ENCODE assay signal across 21 mouse cellular contexts in the genomic region with DNA sequence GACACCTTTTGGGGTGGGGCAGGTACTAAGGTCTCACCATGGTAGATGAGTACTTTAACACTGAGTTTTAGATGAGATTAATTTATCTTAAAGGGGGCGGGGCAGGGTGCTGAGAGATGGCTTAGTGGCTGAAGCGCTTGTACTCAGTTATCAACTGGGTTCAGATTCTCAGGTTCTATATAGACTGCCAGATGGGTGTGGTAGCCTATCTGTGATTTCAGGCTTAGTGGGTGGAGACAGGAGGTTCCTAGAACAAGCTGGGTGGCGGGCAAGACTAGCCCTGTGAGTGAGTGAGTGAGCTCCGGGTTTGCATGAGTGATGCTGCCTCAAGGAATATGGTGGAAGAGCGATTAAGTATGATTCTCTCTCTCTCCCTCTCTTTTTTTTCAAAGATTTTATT. TPM values are rescaled to one million over a fixed set of nuclear protein-coding genes. Genes with fewer than 3 reads are reported as not detected.
"Had no signal": no experiment of that assay in that cellular context is flagged by ENCODE, and none has a peak within 500 bp of the region (broad histone marks: within the 10 kb centered on the region; RNA-seq: fewer than 3 reads in every experiment).

No protein-coding gene starts in this region.

- H3K4me2 ChIP-seq: kidney, embryonic 15.5 days; limb, embryonic 13.5 days; lung, embryonic 15.5 days; midbrain, embryonic 12.5 days; neural tube, embryonic 13.5 days had no signal

- DNase-seq: kidney, adult 11 months; kidney, adult 8-10 months; kidney, postnatal 10 days; kidney, postnatal 36 days; lung, adult 18-20 months; lung, postnatal 10 days; lung, postnatal 36 days; right cerebral cortex, postnatal 14 days; right cerebral cortex, postnatal 4 days; thymus, adult 2 months; thymus, postnatal 36 days had no signal

- H3K9me3 ChIP-seq: kidney, embryonic 15.5 days; limb, embryonic 10.5 days; limb, embryonic 13.5 days; lung, embryonic 15.5 days; midbrain, embryonic 12.5 days; neural tube, embryonic 13.5 days had no signal

- H3K36me3 ChIP-seq: kidney, embryonic 15.5 days; limb, embryonic 13.5 days; lung, embryonic 15.5 days; midbrain, embryonic 12.5 days; neural tube, embryonic 13.5 days had no signal

- H3K27me3 ChIP-seq: limb, embryonic 13.5 days; lung, embryonic 15.5 days; neural tube, embryonic 13.5 days had no signal

- ATAC-seq: midbrain, embryonic 16.5 days had no signal

- H3K4me3 ChIP-seq: kidney, embryonic 15.5 days; limb, embryonic 10.5 days; limb, embryonic 13.5 days; lung, embryonic 15.5 days; midbrain, embryonic 12.5 days; myocyte; neural tube, embryonic 13.5 days had no signal

- H3K27ac ChIP-seq: kidney, embryonic 15.5 days; limb, embryonic 10.5 days; limb, embryonic 13.5 days; lung, embryonic 15.5 days; midbrain, embryonic 12.5 days; neural tube, embryonic 13.5 days; stomach, postnatal 0 days had no signal

- H3K9ac ChIP-seq: kidney, embryonic 15.5 days; limb, embryonic 13.5 days; lung, embryonic 15.5 days; midbrain, embryonic 12.5 days; neural tube, embryonic 13.5 days had no signal

RNA-seq across cellular contexts. Expression of gene Trim46, which starts 8.9 kb away (rescaled TPM):
- total RNA-seq: monocyte, adult 5-6 weeks had no signal
